Mouse (Mus musculus) liver, embryonic 11.5 days (tissue): ENCODE measurements around the gene Gm28035. TPM values are rescaled to one million over a fixed set of nuclear protein-coding genes. Genes with fewer than 3 reads are reported as not detected.

Source experiments
- ATAC-seq: fragments of 200-750 bp; cut with Nextera tagmentation; replicated peaks from 2 replicates; pipeline ENCODE4 v1.8.0; 2017; ENCODE audit warnings: moderate number of reproducible peaks, mild to moderate bottlenecking, moderate TSS enrichment, moderate library complexity; ENCODE audit not compliant: low FRiP score
- DNase-seq: peaks from one replicate; pipeline ENCODE4 v3.0.0-alpha.2; 2017; ENCODE audit warnings: low spot score
- H3K27ac ChIP-seq: fragments of 300-500 bp; sonication (generic); 2 replicates; pipeline ENCODE4 v1.5.1; 2014; ENCODE audit warnings: mild to moderate bottlenecking, low read depth, low read length, control low read depth
- H3K27me3 ChIP-seq: fragments of 300-500 bp; sonication (generic); replicated peaks from 2 replicates; pipeline ENCODE4 v1.6.1; 2014; ENCODE audit warnings: low read length, mixed read lengths; ENCODE audit not compliant: control insufficient read depth, insufficient read depth
- H3K36me3 ChIP-seq: fragments of 300-500 bp; sonication (generic); 2 replicates; pipeline ENCODE4 v1.6.1; 2014; ENCODE audit warnings: mild to moderate bottlenecking, low read length, moderate library complexity, mixed read lengths; ENCODE audit not compliant: control insufficient read depth, insufficient read depth
- H3K4me1 ChIP-seq: fragments of 300-500 bp; sonication (generic); replicated peaks from 2 replicates; pipeline ENCODE4 v1.6.1; 2014; ENCODE audit warnings: low read length, mixed read lengths; ENCODE audit not compliant: control insufficient read depth, insufficient read depth
- H3K4me2 ChIP-seq: fragments of 300-500 bp; sonication (generic); 2 replicates; pipeline ENCODE4 v1.6.1; 2014; ENCODE audit warnings: mild to moderate bottlenecking, control low read depth, moderate library complexity
- H3K4me3 ChIP-seq: fragments of 300-500 bp; sonication (generic); 2 replicates; pipeline ENCODE4 v1.5.1; 2014; ENCODE audit warnings: low read depth, low read length, control low read depth
- H3K9ac ChIP-seq: fragments of 300-500 bp; sonication (generic); 2 replicates; pipeline ENCODE4 v1.6.1; 2014; ENCODE audit warnings: low read depth, low read length, control low read depth
- H3K9me3 ChIP-seq: fragments of 300-500 bp; sonication (generic); 2 replicates; pipeline ENCODE4 v1.6.1; 2016; ENCODE audit warnings: low read length, inconsistent platforms, mixed read lengths; ENCODE audit not compliant: control insufficient read depth
- WGBS: fragments of 180-500 bp; shearing (Covaris S2); extraction: QIAGEN DNeasy Blood & Tissue Kit; methylation state at CpG from one replicate; pipeline ENCODE4 v1.1.7; 2014; 5-methylcytosine and 5-hydroxymethylcytosine counted together
- polyA plus RNA-seq: library from polyadenylated mRNA; unstranded; fragments of >200 nt; fragmentation: Nextera tagmentation; extraction: Ambion mirVana; gene quantifications from 2 replicates; pipeline ENCODE4 v1.2.1, GENCODE M21; 2014

Gm28035 gene
- polyA plus RNA-seq, 1 experiment from 2014 or later, result 0.16 TPM

- no peak overlapping the region for H3K4me3 ChIP-seq
- DNase-seq, result no peak
- no peak overlapping the region for H3K27ac ChIP-seq
- no peak overlapping the region for H3K4me2 ChIP-seq
- ATAC-seq, result no peak
- no peaks in the 10 kb centered on the region for H3K9me3 ChIP-seq
- no peaks in the 10 kb centered on the region for H3K4me1 ChIP-seq
- H3K9ac ChIP-seq, result no peak overlapping the region
- H3K36me3 ChIP-seq, result peaks cover 58% of the 10 kb centered on the region
- no peaks in the 10 kb centered on the region for H3K27me3 ChIP-seq
- WGBS, result 91% methylated on average over 7 of the region's 7 CpGs
Measured at GRCm38 (mm10) chr2:30323111-30323510, 82.7 kb downstream of the Gm28035 start.

- Histone ChIP-seq H3K4me1 (no peaks in the 10 kb centered on the region), H3K9me3 (no peaks in the 10 kb centered on the region), H3K27me3 (no peaks in the 10 kb centered on the region), H3K9ac (no peak overlapping the region), H3K4me2 (no peak overlapping the region), H3K36me3 (peaks cover 70% of the 10 kb centered on the region), H3K4me3 (no peak overlapping the region), H3K27ac (no peak overlapping the region)
- WGBS, result 93% methylated on average over 5 of the region's 5 CpGs
- ATAC-seq (no peak), DNase-seq (no peak)
Measured at GRCm38 (mm10) chr2:30325296-30325695, 84.9 kb downstream of the Gm28035 start.

- Histone ChIP-seq H3K4me3 (no peak overlapping the region), H3K9me3 (no peaks in the 10 kb centered on the region), H3K27me3 (no peaks in the 10 kb centered on the region), H3K36me3 (peaks cover 69% of the 10 kb centered on the region), H3K4me2 (no peak overlapping the region), H3K4me1 (no peaks in the 10 kb centered on the region), H3K27ac (no peak overlapping the region), H3K9ac (no peak overlapping the region)
- no peak for ATAC-seq
- DNase-seq, result no peak
- WGBS, result 93% methylated on average over 7 of the region's 7 CpGs
Measured at GRCm38 (mm10) chr2:30327276-30327675, 86.9 kb downstream of the Gm28035 start.

DNA sequence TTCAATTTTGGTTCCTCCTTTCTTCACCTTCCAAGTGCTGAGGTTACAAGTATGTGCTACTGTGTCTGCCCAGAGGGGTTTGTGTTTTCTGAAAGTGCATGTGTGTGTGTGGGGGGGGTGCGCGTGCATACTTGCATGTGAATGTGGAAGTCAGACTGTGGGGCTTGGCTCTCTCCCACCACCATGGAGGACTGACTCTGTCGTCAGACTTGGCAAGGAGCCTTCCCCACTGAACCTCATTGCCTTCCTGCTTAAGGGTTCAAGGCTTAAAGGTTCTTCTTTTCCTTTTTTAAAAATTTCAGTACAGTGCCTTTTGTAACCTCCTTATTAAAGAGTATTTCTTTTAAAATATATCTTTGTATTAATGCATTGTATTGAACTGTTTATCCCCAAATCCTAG is 88.4 kb downstream of the Gm28035 start:
- no peak overlapping the region for H3K4me2 ChIP-seq
- WGBS, result 87% methylated on average over 3 of the region's 3 CpGs
- no peak overlapping the region for H3K9ac ChIP-seq
- no peaks in the 10 kb centered on the region for H3K9me3 ChIP-seq
- peaks cover 62% of the 10 kb centered on the region for H3K36me3 ChIP-seq
- H3K4me1 ChIP-seq, result no peaks in the 10 kb centered on the region
- H3K27ac ChIP-seq, result no peak overlapping the region
- no peak for DNase-seq
- H3K4me3 ChIP-seq, result no peak overlapping the region
- no peaks in the 10 kb centered on the region for H3K27me3 ChIP-seq
- ATAC-seq, result no peak

Other genes with a start within 250 kb of the Gm28035 start
- 22.1 and 25.1 TPM in 2 replicates for gene Wdr34, start 191.7 kb upstream of the Gm28035 start, polyA plus RNA-seq
- 641 and 659 TPM in 2 replicates for gene Set, start 183.2 kb upstream of the Gm28035 start, polyA plus RNA-seq
- 9.6 and 10.2 TPM in 2 replicates for gene Pkn3, start 162.9 kb upstream of the Gm28035 start, polyA plus RNA-seq
- gene Zdhhc12, start 146.9 kb upstream of the Gm28035 start, polyA plus RNA-seq, result 51.9 and 53.7 TPM in 2 replicates
- 4.7 and 6.2 TPM in 2 replicates for gene Zer1, start 116.0 kb upstream of the Gm28035 start, polyA plus RNA-seq
- gene Tbc1d13, start 106.8 kb upstream of the Gm28035 start, polyA plus RNA-seq, result 6.9 and 9.2 TPM in 2 replicates
- 27.1 and 29.1 TPM in 2 replicates for gene Endog, start 69.1 kb upstream of the Gm28035 start, polyA plus RNA-seq
- 85.0 and 87.2 TPM in 2 replicates for gene Spout1, start 62.1 kb upstream of the Gm28035 start, polyA plus RNA-seq
- gene Kyat1, start 34.7 kb upstream of the Gm28035 start, polyA plus RNA-seq, result 17.7 and 18.2 TPM in 2 replicates
- gene Lrrc8a, start 2.9 kb upstream of the Gm28035 start, polyA plus RNA-seq, result 21.4 and 21.7 TPM in 2 replicates
- 10.5 and 11.7 TPM in 2 replicates for gene Phyhd1, start 25.6 kb downstream of the Gm28035 start, polyA plus RNA-seq
- not detected in 2 replicates for gene Gm28038, start 40.5 kb downstream of the Gm28035 start, polyA plus RNA-seq
- gene Dolk, start 45.8 kb downstream of the Gm28035 start, polyA plus RNA-seq, result 24.2 and 25.6 TPM in 2 replicates
- gene Nup188, start 45.8 kb downstream of the Gm28035 start, polyA plus RNA-seq, result 60.1 and 64.5 TPM in 2 replicates
- gene Sh3glb2, start 118.8 kb downstream of the Gm28035 start, polyA plus RNA-seq, result 44.0 and 48.9 TPM in 2 replicates
- gene Miga2, start 123.7 kb downstream of the Gm28035 start, polyA plus RNA-seq, result 19.7 and 21.2 TPM in 2 replicates
- 37.6 and 39.9 TPM in 2 replicates for gene Dolpp1, start 151.7 kb downstream of the Gm28035 start, polyA plus RNA-seq
- 26.1 and 38.3 TPM in 2 replicates for gene Crat, start 175.2 kb downstream of the Gm28035 start, polyA plus RNA-seq
- 124 and 135 TPM in 2 replicates for gene Ptpa, start 175.5 kb downstream of the Gm28035 start, polyA plus RNA-seq
- 1.2 TPM in 2 replicates for gene Ier5l, start 233.7 kb downstream of the Gm28035 start, polyA plus RNA-seq